In the genomic region with DNA sequence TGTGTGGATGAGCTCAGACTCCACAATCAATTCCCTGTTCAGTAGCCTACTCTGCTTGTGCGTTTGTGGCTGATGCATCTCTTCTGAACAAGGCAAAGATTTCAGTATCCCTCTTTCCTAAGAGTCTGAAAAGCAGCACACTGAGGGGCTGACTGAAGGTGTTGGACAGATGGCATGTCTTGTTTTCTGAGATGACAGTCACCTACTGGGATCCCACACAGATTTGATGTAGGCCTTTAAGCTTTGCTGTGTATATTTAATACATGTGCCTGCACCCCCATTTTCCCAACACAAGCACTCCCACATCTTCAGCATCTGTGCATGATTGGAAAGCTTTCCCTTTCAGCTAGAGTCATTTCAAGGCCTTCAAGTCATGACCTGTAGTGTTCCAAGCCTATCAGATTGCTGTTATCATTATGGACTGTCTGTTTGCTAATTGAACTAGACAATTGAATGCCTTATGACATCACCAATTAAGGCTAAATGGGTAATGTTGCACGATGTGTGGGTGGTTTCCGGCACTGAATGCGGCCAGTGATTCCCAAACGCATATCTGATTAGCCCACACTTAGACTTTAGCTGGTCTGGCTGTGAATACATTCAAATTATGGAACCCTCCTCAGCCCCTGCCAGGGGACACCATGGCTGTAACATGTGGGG, we compare ENCODE assay signal across 31 mouse cellular contexts. TPM values are rescaled to one million over a fixed set of nuclear protein-coding genes. Genes with fewer than 3 reads are reported as not detected.
DNase-seq lines count a peak whose midpoint lies in the region; ATAC-seq lines count a peak whose summit lies in the region.
"Had no signal": no experiment of that assay in that cellular context is flagged by ENCODE, and none has a peak within 500 bp of the region (broad histone marks: within the 10 kb centered on the region; RNA-seq: fewer than 3 reads in every experiment).

No protein-coding gene starts in this region.

- no peaks in the 10 kb centered on the region for H3K9me3 ChIP-seq in forebrain, embryonic 10.5 days
- H3K9me3 ChIP-seq in forebrain, embryonic 14.5 days (replicated peaks; ENCODE audit: control insufficient read depth, low read length) = no peaks in the 10 kb centered on the region
- H3K9me3 ChIP-seq in limb, embryonic 11.5 days (ENCODE audit: control insufficient read depth, low read length) = no peaks in the 10 kb centered on the region
- no peaks in the 10 kb centered on the region for H3K9me3 ChIP-seq in forebrain, embryonic 12.5 days
- H3K9me3 ChIP-seq: heart, embryonic 10.5 days; heart, embryonic 15.5 days; hindbrain, embryonic 12.5 days; liver, embryonic 12.5 days; midbrain, embryonic 12.5 days; neural tube, embryonic 12.5 days had no signal

- H3K4me3 ChIP-seq in forebrain, embryonic 10.5 days = no peak overlapping the region
- no peak overlapping the region for H3K4me3 ChIP-seq in forebrain, embryonic 14.5 days (ENCODE audit: low read depth, low read length)
- no peak overlapping the region for H3K4me3 ChIP-seq in limb, embryonic 11.5 days (ENCODE audit: low read depth, low read length)
- H3K4me3 ChIP-seq in forebrain, embryonic 12.5 days (replicated peaks) = no peak overlapping the region
- H3K4me3 ChIP-seq: embryonic facial prominence, embryonic 12.5 days; heart, embryonic 10.5 days; heart, embryonic 15.5 days; hindbrain, embryonic 12.5 days; liver, embryonic 12.5 days; megakaryocyte, embryonic 14.5 days; midbrain, embryonic 12.5 days; myocyte; neural tube, embryonic 12.5 days had no signal

- 87% methylated on average over 5 of the region's 5 CpGs for WGBS in forebrain, embryonic 10.5 days
- WGBS in forebrain, embryonic 14.5 days = 71% methylated on average over 5 of the region's 5 CpGs
- 91% methylated on average over 5 of the region's 5 CpGs for WGBS in limb, embryonic 11.5 days
- 75% methylated on average over 5 of the region's 5 CpGs for WGBS in forebrain, embryonic 12.5 days

- peak; percentile 10 for DNase-seq in forebrain, embryonic 10.5 days (ENCODE audit: extremely low spot score, low spot score)
- DNase-seq in forebrain, embryonic 14.5 days (ENCODE audit: low spot score) = no peak
- peak; percentile 18 for DNase-seq in right cerebral cortex, adult 18-20 months
- no peak for DNase-seq in right cerebral cortex, postnatal 10 days (ENCODE audit: low spot score in 2 of 2)
- peak; percentile 13 for DNase-seq in limb, embryonic 11.5 days (ENCODE audit: low spot score)
- DNase-seq in left cerebral cortex, postnatal 10 days (ENCODE audit: extremely low spot score in 1 of 2, low spot score in 2 of 2) = no peak
- DNase-seq: adrenal gland, postnatal 10 days; cerebellum, adult 11-12 months; cerebellum, adult 9-11 months; embryo, embryonic 11 days; gastrocnemius, postnatal 10 days; kidney, postnatal 14 days; layer of hippocampus, adult 9-11 months; lung, adult 18-20 months; lung, postnatal 4 days; right cerebral cortex, postnatal 4 days; thymus, postnatal 14 days had no signal

- H3K27me3 ChIP-seq in forebrain, embryonic 10.5 days (ENCODE audit: poor library complexity, severe bottlenecking) = no peaks in the 10 kb centered on the region
- no peaks in the 10 kb centered on the region for H3K27me3 ChIP-seq in forebrain, embryonic 14.5 days (replicated peaks; ENCODE audit: control insufficient read depth, insufficient read depth, low read length)
- H3K27me3 ChIP-seq in limb, embryonic 11.5 days (ENCODE audit: control insufficient read depth, insufficient read depth, low read length) = no peaks in the 10 kb centered on the region
- H3K27me3 ChIP-seq in forebrain, embryonic 12.5 days = no peaks in the 10 kb centered on the region
- H3K27me3 ChIP-seq: CH12.LX; embryonic facial prominence, embryonic 12.5 days; heart, embryonic 15.5 days; hindbrain, embryonic 12.5 days; midbrain, embryonic 12.5 days; neural tube, embryonic 12.5 days; Patski had no signal

- no peak overlapping the region for H3K9ac ChIP-seq in forebrain, embryonic 14.5 days (ENCODE audit: low read length)
- no peak overlapping the region for H3K9ac ChIP-seq in limb, embryonic 11.5 days (ENCODE audit: low read length)
- H3K9ac ChIP-seq in forebrain, embryonic 12.5 days = no peak overlapping the region
- H3K9ac ChIP-seq: embryonic facial prominence, embryonic 12.5 days; heart, embryonic 15.5 days; hindbrain, embryonic 12.5 days; liver, embryonic 12.5 days; midbrain, embryonic 12.5 days; neural tube, embryonic 12.5 days had no signal

- H3K4me2 ChIP-seq in forebrain, embryonic 14.5 days (ENCODE audit: low read length) = no peak overlapping the region
- H3K4me2 ChIP-seq in limb, embryonic 11.5 days (ENCODE audit: low read depth, severe bottlenecking) = no peak overlapping the region
- H3K4me2 ChIP-seq in forebrain, embryonic 12.5 days = no peak overlapping the region
- H3K4me2 ChIP-seq: embryonic facial prominence, embryonic 12.5 days; heart, embryonic 15.5 days; hindbrain, embryonic 12.5 days; liver, embryonic 12.5 days; midbrain, embryonic 12.5 days; neural tube, embryonic 12.5 days had no signal

- 0 out of 2 replicates have a peak, but pooled peaks cover 6% of the 10 kb centered on the region for H3K4me1 ChIP-seq in forebrain, embryonic 10.5 days
- H3K4me1 ChIP-seq in forebrain, embryonic 14.5 days (ENCODE audit: control insufficient read depth, insufficient read depth, low read length) = no peaks in the 10 kb centered on the region
- H3K4me1 ChIP-seq in limb, embryonic 11.5 days (ENCODE audit: control insufficient read depth, insufficient read depth, low read length) = no peaks in the 10 kb centered on the region
- H3K4me1 ChIP-seq in forebrain, embryonic 12.5 days = no peaks in the 10 kb centered on the region
- H3K4me1 ChIP-seq: embryonic facial prominence, embryonic 12.5 days; hindbrain, embryonic 12.5 days; liver, embryonic 12.5 days; midbrain, embryonic 12.5 days; neural tube, embryonic 12.5 days had no signal

- intact Hi-C loops in left cerebral cortex, postnatal 10 days (cut with DNase I) = no loop called here

- no peak overlapping the region for H3K27ac ChIP-seq in forebrain, embryonic 10.5 days
- no peak overlapping the region for H3K27ac ChIP-seq in forebrain, embryonic 14.5 days (ENCODE audit: low read depth, low read length)
- H3K27ac ChIP-seq in limb, embryonic 11.5 days (replicated peaks; ENCODE audit: low read depth, low read length) = no peak overlapping the region
- H3K27ac ChIP-seq in forebrain, embryonic 12.5 days = no peak overlapping the region
- H3K27ac ChIP-seq: embryonic facial prominence, embryonic 12.5 days; heart, embryonic 10.5 days; heart, embryonic 15.5 days; hindbrain, embryonic 12.5 days; hindbrain, postnatal 0 days; liver, embryonic 12.5 days; midbrain, embryonic 12.5 days; neural tube, embryonic 12.5 days had no signal

- no peaks in the 10 kb centered on the region for H3K36me3 ChIP-seq in forebrain, embryonic 10.5 days (replicated peaks)
- H3K36me3 ChIP-seq in forebrain, embryonic 14.5 days (ENCODE audit: control insufficient read depth, insufficient read depth, low read length) = no peaks in the 10 kb centered on the region
- H3K36me3 ChIP-seq in limb, embryonic 11.5 days (ENCODE audit: control insufficient read depth, insufficient read depth, low read length) = no peaks in the 10 kb centered on the region
- H3K36me3 ChIP-seq in forebrain, embryonic 12.5 days (replicated peaks) = no peaks in the 10 kb centered on the region
- H3K36me3 ChIP-seq: embryonic facial prominence, embryonic 12.5 days; heart, embryonic 10.5 days; heart, embryonic 15.5 days; hindbrain, embryonic 12.5 days; liver, embryonic 12.5 days; midbrain, embryonic 12.5 days; neural tube, embryonic 12.5 days had no signal

- ATAC-seq in forebrain, embryonic 14.5 days = no peak
- ATAC-seq in limb, embryonic 11.5 days (ENCODE audit: insufficient number of reproducible peaks, low FRiP score, low TSS enrichment, low read depth) = no peak
- ATAC-seq in forebrain, embryonic 12.5 days (ENCODE audit: low FRiP score) = no peak
- ATAC-seq: hindbrain, postnatal 0 days; intestine, postnatal 0 days; liver, embryonic 12.5 days had no signal

RNA-seq across cellular contexts. Expression of gene St6gal1, which starts 9.2 kb away (rescaled TPM):
- 18.4 and 19.7 TPM in 2 replicates for polyA plus RNA-seq in forebrain, embryonic 10.5 days (2016; fragmentation: Nextera tagmentation; extraction: Ambion mirVana)
- 46.0 and 56.0 TPM in 2 replicates for polyA plus RNA-seq in forebrain, embryonic 14.5 days (2014; fragmentation: Nextera tagmentation; extraction: Ambion mirVana)
- 29.1 and 30.4 TPM in 2 replicates for polyA plus RNA-seq in limb, embryonic 11.5 days (2014; fragmentation: Nextera tagmentation; extraction: Ambion mirVana)
- 10 to 100 TPM; 10.3 to 12.0 TPM for total RNA-seq in left cerebral cortex, postnatal 10 days (2021)
- 34.6 and 36.2 TPM in 2 replicates for polyA plus RNA-seq in forebrain, embryonic 12.5 days (2016; fragmentation: Nextera tagmentation; extraction: Ambion mirVana)

Comparison
In these comparisons a context has a peak if more than half of its experiments do, and no peak if none do; other contexts are left out.
1. DNase-seq: peak in forebrain, embryonic 10.5 days (single experiment), right cerebral cortex, adult 18-20 months (single experiment) and limb, embryonic 11.5 days (single experiment); none in forebrain, embryonic 14.5 days (single experiment), right cerebral cortex, postnatal 10 days (0 of 2) and left cerebral cortex, postnatal 10 days (0 of 2).